Mouse (Mus musculus) embryonic facial prominence, embryonic 11.5 days (tissue): ENCODE measurements around the gene Pard3. TPM values are rescaled to one million over a fixed set of nuclear protein-coding genes. Genes with fewer than 3 reads are reported as not detected.

ENCODE experiments used
- ATAC-seq: fragments of 200-750 bp; cut with Nextera tagmentation; replicated peaks from 2 replicates; pipeline ENCODE4 v1.8.0; 2017; ENCODE audit warnings: low read depth; ENCODE audit not compliant: insufficient number of reproducible peaks, low FRiP score, low TSS enrichment
- DNase-seq: peaks from one replicate; pipeline ENCODE4 v3.0.0-alpha.2; 2015; ENCODE audit warnings: low spot score
- H3K27ac ChIP-seq: fragments of 300-500 bp; sonication (generic); replicated peaks from 2 replicates; pipeline ENCODE4 v1.5.1; 2014; ENCODE audit warnings: mild to moderate bottlenecking, low read depth, low read length, control low read depth
- H3K27me3 ChIP-seq: fragments of 300-500 bp; sonication (generic); 2 replicates; pipeline ENCODE4 v1.6.1; 2014; ENCODE audit warnings: mild to moderate bottlenecking, low read length, moderate library complexity, mixed read lengths; ENCODE audit not compliant: control insufficient read depth, insufficient read depth
- H3K36me3 ChIP-seq: fragments of 300-500 bp; sonication (generic); replicated peaks from 2 replicates; pipeline ENCODE4 v1.6.1; 2014; ENCODE audit warnings: low read depth, mild to moderate bottlenecking, low read length, moderate library complexity, mixed read lengths; ENCODE audit not compliant: control insufficient read depth, insufficient read depth
- H3K4me1 ChIP-seq: fragments of 300-500 bp; sonication (generic); 2 replicates; pipeline ENCODE4 v1.6.1; 2014; ENCODE audit warnings: low read length, mixed read lengths; ENCODE audit not compliant: control insufficient read depth, insufficient read depth
- H3K4me2 ChIP-seq: fragments of 300-500 bp; sonication (generic); 2 replicates; pipeline ENCODE4 v1.6.1; 2014; ENCODE audit warnings: low read depth, mild to moderate bottlenecking, control low read depth, low read length, moderate library complexity
- H3K4me3 ChIP-seq: fragments of 300-500 bp; sonication (generic); 2 replicates; pipeline ENCODE4 v1.5.1; 2014; ENCODE audit warnings: low read depth, low read length, control low read depth
- H3K9ac ChIP-seq: fragments of 300-500 bp; sonication (generic); replicated peaks from 2 replicates; pipeline ENCODE4 v1.6.1; 2014; ENCODE audit warnings: mild to moderate bottlenecking, control low read depth, low read length
- H3K9me3 ChIP-seq: fragments of 300-500 bp; sonication (generic); replicated peaks from 2 replicates; pipeline ENCODE4 v1.6.1; 2016; ENCODE audit warnings: mild to moderate bottlenecking, low read length, inconsistent platforms, mixed read lengths; ENCODE audit not compliant: control insufficient read depth
- WGBS: fragments of 180-500 bp; shearing (Covaris S2); extraction: QIAGEN DNeasy Blood & Tissue Kit; methylation state at CpG from one replicate; pipeline ENCODE4 v1.1.7; 2014; 5-methylcytosine and 5-hydroxymethylcytosine counted together
- polyA plus RNA-seq: library from polyadenylated mRNA; unstranded; fragments of >200 nt; fragmentation: Nextera tagmentation; extraction: Ambion mirVana; gene quantifications from 2 replicates; pipeline ENCODE4 v1.2.1, GENCODE M21; 2014

Pard3 gene
- polyA plus RNA-seq, 1 experiment from 2014 or later = 34.5 TPM

DNA sequence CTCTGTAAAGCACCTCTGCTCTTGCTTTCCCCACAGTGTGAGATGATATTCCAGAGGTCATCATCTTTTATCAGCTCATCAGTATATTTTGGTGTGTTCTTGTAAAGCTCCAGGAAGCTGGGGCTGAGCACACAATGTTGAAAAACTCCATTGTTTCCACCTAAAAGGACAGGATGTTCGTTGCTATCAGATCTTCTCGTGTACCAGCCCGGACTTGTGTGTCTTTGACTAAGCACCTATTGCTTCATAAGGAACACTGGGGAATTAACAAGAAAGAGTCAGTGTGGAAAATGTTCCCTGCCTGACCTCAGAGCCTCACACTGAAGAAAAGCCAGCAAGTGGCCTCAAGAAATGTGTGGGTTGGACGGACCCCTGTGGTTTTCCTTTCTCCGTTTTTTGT is 39.6 kb downstream of the Pard3 start:
- Histone ChIP-seq H3K36me3 (no peaks in the 10 kb centered on the region), H3K4me2 (no peak overlapping the region), H3K27me3 (no peaks in the 10 kb centered on the region), H3K9me3 (no peaks in the 10 kb centered on the region), H3K9ac (no peak overlapping the region), H3K4me1 (no peaks in the 10 kb centered on the region), H3K4me3 (no peak overlapping the region), H3K27ac (no peak overlapping the region)
- DNase-seq = no peak
- ATAC-seq = no peak
- 68% methylated on average over 5 of the region's 5 CpGs for WGBS

DNA sequence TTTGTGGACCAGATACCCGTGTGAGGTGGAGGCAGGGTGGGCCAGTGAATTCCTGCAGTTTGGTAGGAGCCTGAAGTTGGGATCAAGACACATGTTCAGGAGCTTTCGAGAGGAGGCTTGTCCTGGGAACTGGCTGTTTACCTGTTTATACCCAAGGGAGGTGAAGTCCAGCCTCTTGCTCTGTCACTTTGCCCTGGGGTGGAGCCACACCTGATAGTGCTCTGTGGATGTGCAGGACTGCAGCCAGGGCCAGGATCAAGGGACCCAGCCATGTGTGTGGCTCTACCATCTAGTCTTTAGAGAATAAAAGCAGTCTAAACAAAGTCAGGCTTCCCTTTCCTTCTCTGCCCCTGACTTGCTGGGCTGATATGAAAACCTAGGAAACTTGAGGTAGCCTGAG is 40.9 kb downstream of the Pard3 start:
- H3K9ac ChIP-seq = no peak overlapping the region
- H3K9me3 ChIP-seq = no peaks in the 10 kb centered on the region
- no peak overlapping the region for H3K4me2 ChIP-seq
- 62% methylated on average over 2 of the region's 2 CpGs for WGBS
- no peaks in the 10 kb centered on the region for H3K4me1 ChIP-seq
- no peaks in the 10 kb centered on the region for H3K27me3 ChIP-seq
- no peak for ATAC-seq
- DNase-seq = no peak
- no peak overlapping the region for H3K27ac ChIP-seq
- no peak overlapping the region for H3K4me3 ChIP-seq
- H3K36me3 ChIP-seq = no peaks in the 10 kb centered on the region

DNA sequence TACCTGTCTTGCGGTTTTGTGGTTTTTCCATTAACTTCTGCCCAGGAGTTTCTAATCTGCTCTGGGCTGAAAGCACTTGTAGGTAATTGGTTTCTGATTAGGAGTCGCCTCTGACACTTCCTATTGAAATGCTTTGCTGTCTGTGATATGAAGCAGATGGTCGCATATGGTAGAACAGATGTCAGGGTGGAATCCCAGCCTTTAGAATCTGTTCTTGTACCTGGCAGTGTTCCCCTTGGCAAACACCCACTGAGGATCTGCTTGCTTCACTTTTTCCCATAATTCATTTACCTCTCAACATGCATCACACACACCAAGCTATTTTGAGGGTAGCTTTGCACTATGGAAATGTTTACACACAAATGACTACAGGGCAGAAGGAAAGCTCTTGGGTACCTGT is 44.2 kb downstream of the Pard3 start:
- Histone ChIP-seq H3K4me1 (no peaks in the 10 kb centered on the region; the same call in 1 of the 2 replicates), H3K9me3 (no peaks in the 10 kb centered on the region), H3K36me3 (no peaks in the 10 kb centered on the region), H3K27ac (no peak overlapping the region), H3K27me3 (no peaks in the 10 kb centered on the region), H3K4me3 (no peak overlapping the region), H3K4me2 (no peak overlapping the region), H3K9ac (no peak overlapping the region)
- WGBS = 35% methylated on average over 3 of the region's 3 CpGs
- ATAC-seq (no peak), DNase-seq (no peak)

DNA sequence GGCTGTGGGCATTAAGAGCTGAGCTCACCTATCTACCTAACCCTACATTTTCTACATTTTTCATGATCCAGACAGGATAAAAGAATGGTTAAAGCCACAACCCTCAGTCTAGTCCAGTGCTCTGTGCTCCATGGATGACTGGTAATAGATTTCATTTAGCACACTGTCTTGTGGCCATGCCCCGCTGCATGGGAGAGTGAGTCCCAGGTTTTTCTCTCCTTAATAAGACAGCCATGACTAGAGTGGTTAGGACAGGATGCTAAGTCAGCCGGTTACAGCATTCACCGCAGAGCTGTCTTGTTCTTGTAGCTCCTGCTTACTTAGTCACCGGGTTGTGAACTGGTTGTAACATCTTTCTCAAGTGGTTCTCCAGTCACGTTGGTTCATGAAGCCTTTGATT is 49.5 kb downstream of the Pard3 start:
- 91% methylated on average over 5 of the region's 5 CpGs for WGBS

DNA sequence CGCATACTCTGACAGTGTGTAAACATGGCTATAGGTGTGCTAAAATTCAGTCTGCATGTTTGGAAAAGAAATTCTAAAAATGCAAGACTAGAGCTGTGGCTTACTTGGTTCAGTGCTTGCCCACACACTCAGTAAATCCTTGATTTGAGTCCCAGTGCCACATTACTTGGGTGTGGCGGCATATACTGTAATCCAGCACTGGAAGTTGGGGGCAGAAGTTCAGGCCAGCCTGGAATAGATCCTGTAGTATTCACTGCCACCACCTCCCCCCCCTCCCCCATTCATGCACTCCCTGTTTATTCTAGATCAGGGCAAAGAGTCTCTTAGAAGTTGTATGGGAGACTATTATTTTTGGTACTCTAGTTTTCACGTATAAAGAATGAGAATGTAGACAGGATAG is 52.1 kb downstream of the Pard3 start:
- Histone ChIP-seq H3K27ac (no peak overlapping the region), H3K36me3 (no peaks in the 10 kb centered on the region), H3K27me3 (no peaks in the 10 kb centered on the region), H3K4me2 (no peak overlapping the region), H3K4me1 (peaks cover under 1% of the 10 kb centered on the region; the same call in 1 of the 2 replicates), H3K9ac (no peak overlapping the region), H3K4me3 (no peak overlapping the region), H3K9me3 (no peaks in the 10 kb centered on the region)
- 85% methylated on average over 3 of the region's 3 CpGs for WGBS
- DNase-seq = no peak
- ATAC-seq = no peak

More for the DNA sequence above, 49.5 kb downstream of the Pard3 start:
- Histone ChIP-seq H3K27me3 (no peaks in the 10 kb centered on the region), H3K27ac (no peak overlapping the region), H3K9ac (no peak overlapping the region), H3K9me3 (no peaks in the 10 kb centered on the region), H3K4me3 (no peak overlapping the region), H3K36me3 (no peaks in the 10 kb centered on the region), H3K4me1 (no peaks in the 10 kb centered on the region; the same call in 1 of the 2 replicates), H3K4me2 (no peak overlapping the region)
- ATAC-seq (no peak), DNase-seq (no peak)

DNA sequence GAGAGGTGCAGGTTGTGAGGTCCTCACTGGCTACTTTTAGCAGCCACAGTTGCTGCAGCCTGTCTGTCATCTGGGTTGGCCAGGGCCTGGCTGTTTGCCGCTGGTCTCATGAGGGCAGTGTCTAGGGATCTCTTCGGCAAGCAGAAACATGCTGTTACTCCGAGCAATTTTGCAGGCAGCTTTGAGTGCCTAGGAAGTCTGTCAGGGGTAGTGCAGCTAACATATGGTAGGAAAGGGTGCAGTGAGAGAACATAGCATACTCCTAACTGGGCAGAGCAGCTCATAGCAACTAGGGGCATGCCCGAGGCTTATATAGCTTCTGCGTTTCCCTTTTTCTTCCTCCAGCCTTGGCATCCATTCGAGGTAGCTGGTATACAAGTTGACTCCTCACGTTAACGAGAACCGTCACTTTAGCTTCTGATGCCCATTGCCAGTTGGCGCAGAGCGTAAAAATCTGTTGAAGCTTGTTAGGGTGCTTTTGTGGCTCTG is 54.7 kb downstream of the Pard3 start:
- H3K4me2 ChIP-seq = no peak overlapping the region
- DNase-seq (no peak), ATAC-seq (no peak)
- H3K9ac ChIP-seq = no peak overlapping the region
- H3K4me1 ChIP-seq = peaks cover 2% of the 10 kb centered on the region; the same call in 1 of the 2 replicates
- H3K36me3 ChIP-seq = no peaks in the 10 kb centered on the region
- no peaks in the 10 kb centered on the region for H3K27me3 ChIP-seq
- H3K4me3 ChIP-seq = no peak overlapping the region
- no peaks in the 10 kb centered on the region for H3K9me3 ChIP-seq
- WGBS = 77% methylated on average over 11 of the region's 11 CpGs
- H3K27ac ChIP-seq = no peak overlapping the region

DNA sequence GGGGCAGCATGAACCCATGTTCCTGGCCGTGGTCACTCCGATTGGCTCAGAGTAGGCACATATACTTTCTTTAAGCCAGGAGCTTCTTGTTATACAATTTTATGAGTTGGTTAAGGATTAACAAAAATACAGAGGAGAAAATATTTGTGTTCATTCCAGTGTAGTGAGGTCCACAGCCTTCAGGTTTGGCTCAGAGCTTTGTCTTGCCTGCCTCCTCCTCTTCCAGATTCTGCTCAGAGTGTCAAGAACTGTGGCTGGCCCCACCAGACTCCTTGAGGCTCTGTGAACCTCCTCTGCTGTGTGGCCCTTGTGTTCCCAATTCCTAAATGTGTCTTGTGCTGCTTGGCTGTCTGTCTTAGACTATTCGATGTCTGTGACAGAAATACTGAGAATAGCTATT is 59.7 kb downstream of the Pard3 start:
- H3K4me2 ChIP-seq = no peak overlapping the region
- H3K27ac ChIP-seq = no peak overlapping the region
- H3K4me3 ChIP-seq = no peak overlapping the region
- H3K9ac ChIP-seq = no peak overlapping the region
- no peak for DNase-seq
- no peak for ATAC-seq
- peaks cover 9% of the 10 kb centered on the region for H3K4me1 ChIP-seq
- no peaks in the 10 kb centered on the region for H3K27me3 ChIP-seq
- WGBS = 88% methylated on average over 3 of the region's 3 CpGs
- H3K9me3 ChIP-seq = no peaks in the 10 kb centered on the region
- H3K36me3 ChIP-seq = no peaks in the 10 kb centered on the region

DNA sequence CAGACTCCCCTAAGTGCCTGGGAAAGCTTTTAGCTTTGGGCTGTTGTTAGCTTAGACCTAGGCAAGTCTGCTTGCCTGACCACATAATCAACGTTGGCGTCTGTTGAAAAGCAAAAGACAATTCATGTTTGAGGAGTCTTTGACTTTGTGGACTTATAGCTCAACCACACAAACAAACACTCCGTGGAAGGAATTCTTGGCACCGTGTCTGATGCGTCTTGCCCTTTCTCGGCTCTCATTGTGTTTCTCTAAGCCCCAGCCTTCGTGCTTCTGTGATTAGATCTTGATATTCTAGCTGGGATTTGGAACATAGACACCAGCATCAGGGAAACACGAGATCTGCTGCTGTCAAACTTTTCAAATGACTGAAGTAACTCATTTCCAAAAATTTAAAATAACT is 61.1 kb downstream of the Pard3 start:
- ATAC-seq (no peak), DNase-seq (no peak)
- Histone ChIP-seq H3K4me3 (no peak overlapping the region), H3K27me3 (no peaks in the 10 kb centered on the region), H3K4me1 (peaks cover 13% of the 10 kb centered on the region), H3K36me3 (no peaks in the 10 kb centered on the region), H3K27ac (no peak overlapping the region), H3K9ac (no peak overlapping the region), H3K9me3 (no peaks in the 10 kb centered on the region), H3K4me2 (no peak overlapping the region)
- WGBS = 48% methylated on average over 8 of the region's 8 CpGs
